Mouse (Mus musculus): ENCODE measurements at regions not wholly inside any gene's neighbourhood (a gene's known extent, or its start where the extent isn't known, plus 50 kb on each side); places are given as distances from the start of the nearest gene placed in this dataset.

DNA sequence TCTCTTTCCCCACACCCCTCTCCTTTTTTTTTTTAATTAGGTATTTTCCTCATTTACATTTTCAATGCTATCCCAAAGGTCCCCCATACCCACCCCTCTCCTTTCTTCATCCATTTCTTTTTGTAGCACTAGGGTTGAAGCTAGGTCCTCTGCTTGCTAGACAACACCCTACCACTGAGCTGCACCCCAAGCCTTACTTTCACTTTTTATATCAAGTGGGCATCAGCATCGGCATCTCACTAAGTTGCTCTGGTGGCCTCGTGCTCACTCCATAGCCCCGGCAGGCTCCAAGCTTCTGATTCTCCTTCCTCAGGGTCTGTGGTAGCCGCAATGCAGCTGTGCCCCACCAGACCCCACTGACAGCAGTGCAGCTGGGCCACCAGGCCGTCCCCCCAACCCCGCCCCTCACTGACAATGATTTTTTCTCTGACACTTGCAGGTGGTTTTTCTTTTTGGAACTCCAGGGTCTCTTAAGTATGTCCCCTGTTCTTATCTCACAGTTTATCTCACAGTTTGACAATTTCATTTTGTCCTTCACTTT lies 77.5 kb downstream of the Nufip1 start:
- no peak for DNase-seq (ENCODE audit: low spot score)

DNA sequence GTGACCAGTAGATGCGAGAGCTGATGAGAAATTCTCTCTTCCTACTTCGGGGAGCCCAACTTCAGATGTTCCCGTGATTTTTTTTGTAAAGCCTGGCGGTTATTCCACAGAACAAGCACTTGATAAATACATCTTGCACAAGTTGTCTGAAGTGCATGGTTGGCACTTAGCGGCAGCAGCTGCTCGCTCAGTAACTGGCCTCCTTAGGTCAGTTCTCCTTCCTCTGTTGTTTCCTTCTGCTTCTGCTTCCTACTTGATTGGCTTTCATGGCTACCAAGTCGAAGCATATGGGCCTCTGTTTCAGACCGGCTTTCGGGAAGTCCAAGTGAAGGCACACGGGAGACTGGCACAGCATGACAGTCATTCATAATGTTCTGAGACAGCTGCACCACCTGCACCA lies 84.6 kb downstream of the Nufip1 start:
- no peak for DNase-seq (ENCODE audit: low spot score)

DNA sequence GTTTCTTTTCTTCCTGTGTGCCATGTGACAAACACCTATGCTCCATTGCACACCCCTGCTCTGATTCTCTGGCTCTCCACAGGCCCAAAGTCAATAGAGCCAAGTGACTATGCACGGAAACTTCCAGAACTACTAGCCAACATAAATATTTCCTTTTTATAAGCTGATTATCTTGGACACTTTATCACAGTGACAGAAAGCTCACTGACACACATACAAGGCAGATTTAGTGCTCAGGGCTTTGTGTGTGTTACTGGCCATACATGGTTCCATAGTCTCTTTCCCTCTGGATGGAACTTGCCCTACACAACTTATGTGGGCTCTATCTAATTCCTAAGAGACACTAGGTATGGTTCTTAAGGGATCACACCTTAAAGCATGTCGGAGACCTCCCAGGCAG lies 86.7 kb downstream of the Nufip1 start:
- no peak for DNase-seq (ENCODE audit: low spot score)

DNA sequence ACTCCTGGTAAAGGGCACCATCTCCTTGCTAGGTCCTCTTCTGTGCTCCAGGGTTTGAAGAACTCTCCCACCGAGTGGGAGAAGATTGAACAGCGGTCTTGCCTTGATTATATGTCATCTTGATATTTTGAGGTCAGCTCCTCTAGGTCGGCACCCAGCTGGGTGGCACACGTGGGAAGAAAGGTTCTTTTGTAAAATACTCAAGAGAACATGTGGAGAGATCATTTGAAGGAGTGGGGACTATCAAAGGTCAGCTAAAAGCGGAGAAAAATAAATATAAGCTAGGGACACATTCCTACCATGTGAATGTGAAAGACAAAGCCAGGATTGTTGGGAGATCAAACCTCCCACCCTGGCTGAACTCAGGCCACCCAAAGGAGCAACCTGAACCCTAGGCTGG lies 87.7 kb downstream of the Nufip1 start:
- DNase-seq (ENCODE audit: low spot score): no peak

DNA sequence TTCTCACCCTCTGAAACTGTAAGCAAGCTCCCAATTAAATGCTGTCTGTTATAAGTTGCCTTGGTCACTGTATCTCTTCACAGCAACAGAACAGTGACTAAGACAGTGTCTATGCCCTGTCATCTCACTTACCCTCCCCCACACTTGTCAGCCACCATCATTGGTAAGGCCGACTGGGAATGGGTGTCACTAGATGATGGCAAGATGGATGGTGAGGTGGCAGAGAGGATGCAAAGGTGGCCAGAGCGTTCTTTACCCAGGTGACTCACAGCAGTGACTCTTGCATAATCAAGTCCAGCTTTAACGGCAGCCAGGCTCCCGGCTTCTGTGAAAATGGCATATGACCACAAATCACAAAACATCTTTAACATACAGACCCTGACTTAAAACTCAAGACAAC lies 91.9 kb downstream of the Nufip1 start:
- DNase-seq (ENCODE audit: low spot score): no peak

DNA sequence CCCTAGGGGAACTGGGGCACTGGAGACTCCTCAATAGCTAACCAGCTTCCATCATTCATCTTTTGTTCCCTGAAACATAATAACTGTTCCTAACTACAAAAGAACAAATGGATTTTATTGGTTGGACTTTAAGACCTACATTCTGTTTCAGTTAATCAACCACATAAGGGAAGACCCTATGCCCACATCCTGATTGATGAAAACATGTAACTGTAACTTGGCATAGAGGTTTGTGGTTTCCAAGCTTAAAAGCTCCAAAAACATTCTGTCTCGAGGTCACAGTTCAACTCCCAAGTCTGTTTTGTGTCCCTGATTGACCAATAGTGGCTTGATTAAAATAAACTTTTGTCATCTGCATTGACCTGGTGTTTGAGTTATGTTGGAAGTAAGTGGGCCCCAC lies 92.4 kb downstream of the Nufip1 start:
- DNase-seq (ENCODE audit: low spot score): no peak

DNA sequence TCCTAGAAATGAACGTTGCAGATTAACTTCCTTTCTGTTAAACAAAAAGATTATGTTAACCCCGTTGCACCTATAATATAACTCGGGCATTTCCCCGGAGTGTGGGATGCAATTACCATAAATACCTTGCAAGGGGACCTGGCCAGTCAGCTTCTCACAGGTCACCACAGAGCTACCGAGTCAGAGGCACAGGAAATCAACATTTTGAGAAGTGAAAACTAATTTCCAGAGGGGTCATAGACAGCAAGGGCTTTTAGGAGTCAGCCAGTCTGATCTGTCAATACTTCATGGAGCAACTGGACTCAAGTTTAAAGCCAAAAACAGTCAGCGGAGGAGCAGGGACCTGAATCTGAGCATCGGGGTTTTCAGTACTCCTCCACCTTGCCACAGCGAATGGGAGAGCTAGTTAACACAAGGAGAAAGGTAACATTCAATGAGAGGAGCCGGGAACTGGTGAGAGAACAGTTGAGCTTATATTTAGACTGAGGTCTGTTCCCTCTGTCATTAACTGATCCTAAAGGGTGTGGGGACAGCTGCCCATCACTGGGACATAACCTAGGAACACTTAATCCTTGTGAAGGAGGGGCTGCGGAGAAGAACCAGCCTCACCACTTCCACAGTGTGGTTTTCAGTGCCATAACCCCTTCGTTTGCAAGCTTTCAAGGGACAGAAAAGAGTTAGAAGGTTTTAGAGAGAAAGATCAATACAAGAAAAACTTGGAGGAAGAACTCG lies 105.9 kb downstream of the Nufip1 start:
- DNase-seq (ENCODE audit: low spot score): no peak

DNA sequence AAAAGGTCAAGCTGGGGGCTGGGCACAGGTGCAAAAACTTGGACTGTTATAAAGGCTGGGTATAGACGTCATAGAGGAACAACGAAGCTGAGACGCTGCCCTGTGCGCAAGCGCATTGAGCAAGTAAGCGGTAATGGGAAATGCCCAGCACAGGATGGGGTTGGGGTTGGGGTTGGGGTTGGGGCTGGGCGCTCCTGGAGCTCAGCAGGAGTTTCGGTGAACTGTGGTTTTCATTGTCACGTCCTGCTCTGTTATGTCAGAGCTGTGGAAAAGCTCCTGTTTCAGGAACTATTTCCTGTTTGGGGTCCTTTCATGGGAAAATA lies 106.4 kb downstream of the Nufip1 start:
- no peak for DNase-seq (ENCODE audit: low spot score)

DNA sequence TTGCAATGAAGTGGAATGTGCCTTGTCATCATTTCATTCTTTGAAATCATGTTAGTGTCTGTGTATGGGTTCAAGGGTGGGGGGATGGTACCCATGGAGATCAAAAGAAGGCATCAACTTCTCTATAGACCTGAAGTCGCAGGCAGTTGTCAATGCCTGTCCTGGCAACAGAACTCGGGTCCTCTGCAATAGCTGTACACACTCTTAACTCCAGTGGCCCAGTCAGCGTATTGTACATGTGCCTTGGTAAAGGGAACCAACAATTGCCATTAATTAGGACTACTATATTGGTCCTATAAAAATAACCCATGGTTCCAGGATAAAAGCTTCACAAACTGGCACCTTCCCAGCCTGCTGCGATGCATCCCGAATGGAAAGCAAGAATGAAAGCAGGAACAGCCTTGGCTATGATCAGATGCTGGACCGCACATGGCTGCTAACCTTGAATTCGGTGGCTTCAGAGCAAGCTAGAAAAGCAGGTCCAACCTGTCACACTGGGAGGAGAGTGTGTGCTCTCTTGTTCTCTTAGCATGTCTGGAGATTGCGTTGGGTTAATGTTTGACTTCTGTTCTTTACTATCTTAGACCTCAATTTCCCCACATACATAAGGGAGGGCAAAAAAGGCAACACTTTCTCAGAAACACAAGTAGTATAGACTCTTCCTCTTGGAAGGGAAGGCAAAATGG lies 107.0 kb downstream of the Nufip1 start:
- no peak for DNase-seq (ENCODE audit: low spot score)

DNA sequence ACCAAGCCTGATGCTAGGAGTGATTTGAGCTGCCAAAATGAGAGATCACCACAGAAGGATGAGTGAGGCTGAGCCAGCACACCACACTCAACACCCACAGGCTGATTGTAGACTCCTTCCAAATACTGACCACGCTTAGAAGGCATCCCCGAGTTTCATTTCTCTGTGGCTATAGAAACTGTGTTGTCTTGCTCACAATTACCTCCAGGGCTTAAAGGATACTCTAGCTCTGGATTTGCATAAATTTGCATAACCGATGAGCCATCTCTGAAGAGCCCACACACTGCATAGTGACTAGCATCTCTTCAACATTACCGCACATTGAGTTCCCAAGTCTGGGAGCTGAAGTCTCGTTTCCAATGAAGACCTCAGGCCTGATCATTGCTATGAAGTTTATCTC lies 110.3 kb downstream of the Nufip1 start:
- no peak for DNase-seq (ENCODE audit: low spot score)

DNA sequence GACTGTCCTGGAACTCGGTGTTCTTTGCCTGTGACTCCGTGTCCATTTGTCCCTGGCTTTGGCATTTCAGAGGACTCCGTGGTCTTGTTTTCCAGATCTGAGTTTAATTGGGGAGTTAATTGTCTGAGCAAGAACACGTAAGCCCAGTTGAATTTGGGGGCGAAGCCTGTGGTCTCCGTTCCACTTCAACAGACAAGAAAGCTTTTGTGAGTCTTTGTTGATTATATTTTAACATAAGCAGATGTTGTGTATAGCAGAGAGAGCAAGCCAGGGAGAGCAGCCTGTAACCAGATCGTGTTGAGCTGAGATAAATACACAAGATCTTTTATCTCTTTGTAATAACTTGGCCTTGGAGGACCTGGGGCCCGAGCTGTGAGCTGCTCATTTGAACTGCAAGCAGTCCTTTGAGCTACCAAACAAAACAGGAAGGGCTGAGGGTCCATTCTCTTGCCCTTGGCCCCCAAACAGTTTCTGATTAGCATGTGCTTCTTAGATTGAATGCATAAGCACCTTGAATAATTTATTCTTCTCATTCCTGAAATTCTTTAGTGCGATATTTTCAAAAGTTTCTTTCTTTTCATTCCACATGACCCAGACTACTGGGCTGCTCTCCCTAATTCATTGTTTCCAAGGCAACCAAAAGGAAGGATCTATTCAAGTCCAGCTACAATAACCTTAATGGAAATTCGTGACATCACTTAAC lies 111.1 kb downstream of the Nufip1 start:
- DNase-seq (ENCODE audit: low spot score): peak; percentile 26

DNA sequence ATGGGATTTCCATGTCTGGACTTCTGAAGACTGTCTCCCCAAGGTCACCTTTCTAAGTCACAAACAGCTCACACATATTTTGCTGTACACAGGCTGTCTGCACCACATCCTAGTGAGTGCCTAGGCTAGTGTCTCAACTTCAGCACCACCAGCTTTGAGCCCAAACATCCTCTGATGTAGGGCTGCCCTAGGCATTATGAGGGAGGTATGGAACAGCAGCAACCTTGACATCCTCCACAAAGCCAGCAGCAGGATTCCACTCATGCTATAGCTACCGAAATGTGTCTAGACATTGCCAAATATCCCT lies 111.6 kb downstream of the Nufip1 start:
- DNase-seq (ENCODE audit: low spot score): no peak

DNA sequence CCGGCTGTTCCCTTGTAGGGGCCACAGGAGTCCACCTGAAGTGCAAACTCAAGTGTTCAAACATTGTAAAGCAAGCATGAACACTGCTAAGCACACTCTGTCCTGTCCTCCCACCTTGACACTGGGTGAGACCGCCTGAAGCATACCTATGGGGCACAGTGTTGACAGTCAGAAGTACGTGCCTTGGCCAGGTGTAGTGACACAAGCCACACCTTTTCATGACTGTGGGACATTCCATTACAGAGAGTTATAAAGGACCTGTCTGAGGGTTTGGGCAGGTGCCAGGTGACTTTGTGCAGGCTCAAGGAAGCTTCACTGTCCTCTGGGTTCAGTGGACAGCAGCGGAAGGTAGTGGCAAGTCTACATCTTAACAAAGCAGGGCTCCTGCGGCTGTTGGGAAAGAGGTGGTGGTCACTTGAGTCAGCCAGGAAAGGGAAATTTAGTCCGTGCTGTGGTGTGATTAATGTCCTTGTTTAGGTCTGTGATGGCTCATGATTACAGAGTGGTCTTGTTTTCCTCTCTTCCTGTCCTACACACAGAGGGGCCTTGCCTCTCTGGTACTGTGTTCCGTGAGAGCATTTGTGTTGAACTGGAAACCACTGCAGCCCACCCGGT lies 112.5 kb downstream of the Nufip1 start:
- no peak for DNase-seq (ENCODE audit: low spot score)

DNA sequence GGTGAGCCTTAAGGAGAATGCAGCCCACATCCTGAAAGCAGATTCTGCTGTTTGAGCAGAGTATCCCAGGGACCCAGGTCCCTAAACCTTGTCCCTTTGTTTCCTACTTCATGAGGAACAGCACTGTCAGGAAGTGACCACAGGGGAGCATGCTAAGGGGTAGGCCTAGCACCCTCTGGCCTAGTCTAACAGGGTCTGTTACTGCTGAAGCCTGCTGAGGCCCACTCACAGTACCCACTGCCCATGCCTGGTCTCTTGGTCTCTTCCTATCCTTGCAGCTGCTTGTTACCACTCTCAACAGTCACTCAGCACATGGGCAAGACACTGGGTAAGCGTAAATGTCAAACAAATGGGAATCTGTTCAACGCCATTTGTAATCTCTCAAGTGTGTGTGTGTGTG lies 113.2 kb downstream of the Nufip1 start:
- DNase-seq (ENCODE audit: low spot score): no peak

DNA sequence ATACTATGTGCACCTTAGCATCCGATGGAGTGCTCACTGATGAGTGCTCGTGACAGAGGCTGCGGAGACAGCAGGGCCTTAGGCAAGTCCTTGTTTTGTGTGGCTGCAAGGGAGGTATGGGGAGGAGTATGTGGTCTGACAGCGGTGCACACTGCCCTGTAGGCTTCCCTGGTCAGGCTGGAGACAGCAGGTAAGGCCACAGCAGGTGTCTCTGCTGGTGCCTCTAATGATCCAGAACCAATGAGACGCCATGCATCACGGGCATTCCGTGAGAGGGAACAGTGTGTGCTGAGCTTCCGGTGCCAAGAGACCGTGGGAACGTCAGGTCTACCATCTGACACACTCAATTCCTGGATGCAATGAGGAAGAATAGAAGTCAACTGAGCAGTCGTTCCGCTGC lies 114.8 kb downstream of the Nufip1 start:
- no peak for DNase-seq (ENCODE audit: low spot score)

DNA sequence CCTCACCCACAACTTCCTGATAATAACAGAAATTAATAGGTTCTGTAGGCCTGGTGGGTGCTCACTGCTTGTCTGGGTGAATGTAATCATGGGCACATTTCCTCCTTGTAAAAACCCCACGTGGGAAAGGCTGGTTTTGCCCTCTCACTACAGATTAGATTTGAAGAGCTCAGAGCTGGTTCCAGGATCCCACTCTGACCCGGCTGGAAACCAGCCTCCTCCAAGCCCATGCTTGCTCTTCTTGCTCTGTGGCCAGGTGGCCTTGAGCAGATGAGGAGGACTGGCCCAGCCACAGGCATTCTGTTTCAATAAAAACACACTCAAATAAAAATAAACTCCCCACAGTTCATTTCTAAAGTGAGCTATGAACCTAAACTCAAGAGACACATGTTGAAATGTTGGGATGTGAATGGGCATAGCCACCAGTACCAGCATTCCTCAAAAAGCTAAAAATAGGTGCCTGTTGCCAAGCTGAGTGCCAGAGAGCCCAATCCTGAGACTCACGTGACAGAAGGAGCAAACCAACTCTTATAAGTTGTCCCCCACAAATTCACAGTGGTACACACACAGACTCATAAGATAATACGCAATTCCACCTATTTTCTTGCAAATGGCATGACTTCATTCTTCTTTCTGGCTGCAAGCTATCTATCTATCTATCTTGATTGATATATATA lies 116.1 kb downstream of the Nufip1 start:
- peak; percentile 30 for DNase-seq (ENCODE audit: low spot score)

DNA sequence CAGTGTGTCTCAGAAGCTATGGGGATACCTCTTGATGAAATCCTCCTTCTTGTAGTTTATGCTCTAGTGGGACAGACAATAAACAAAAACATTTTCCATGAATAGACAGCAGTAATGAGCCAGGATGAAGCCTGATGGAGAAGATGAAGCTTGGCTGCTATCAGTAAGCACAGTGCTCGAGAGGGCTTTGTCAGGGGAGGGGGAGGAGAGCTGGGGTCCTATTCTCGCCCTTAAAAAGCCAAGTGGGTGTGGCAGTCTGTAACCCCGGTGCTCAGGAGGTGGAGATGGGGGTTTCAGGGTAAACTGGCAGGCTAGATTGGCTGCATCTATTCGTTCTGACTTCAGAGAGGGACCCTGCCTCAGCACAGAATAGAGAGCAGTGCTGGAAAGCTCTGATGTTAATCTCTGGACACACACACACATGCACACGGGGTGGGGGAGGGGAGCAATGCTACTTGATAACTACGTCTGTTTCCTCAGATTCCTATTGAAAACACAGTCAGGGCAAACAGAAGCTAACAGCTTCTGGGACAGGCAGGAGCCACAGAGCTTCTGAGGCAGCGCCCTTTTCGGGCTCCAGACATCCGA lies 118.4 kb downstream of the Nufip1 start:
- no peak for DNase-seq (ENCODE audit: low spot score)

DNA sequence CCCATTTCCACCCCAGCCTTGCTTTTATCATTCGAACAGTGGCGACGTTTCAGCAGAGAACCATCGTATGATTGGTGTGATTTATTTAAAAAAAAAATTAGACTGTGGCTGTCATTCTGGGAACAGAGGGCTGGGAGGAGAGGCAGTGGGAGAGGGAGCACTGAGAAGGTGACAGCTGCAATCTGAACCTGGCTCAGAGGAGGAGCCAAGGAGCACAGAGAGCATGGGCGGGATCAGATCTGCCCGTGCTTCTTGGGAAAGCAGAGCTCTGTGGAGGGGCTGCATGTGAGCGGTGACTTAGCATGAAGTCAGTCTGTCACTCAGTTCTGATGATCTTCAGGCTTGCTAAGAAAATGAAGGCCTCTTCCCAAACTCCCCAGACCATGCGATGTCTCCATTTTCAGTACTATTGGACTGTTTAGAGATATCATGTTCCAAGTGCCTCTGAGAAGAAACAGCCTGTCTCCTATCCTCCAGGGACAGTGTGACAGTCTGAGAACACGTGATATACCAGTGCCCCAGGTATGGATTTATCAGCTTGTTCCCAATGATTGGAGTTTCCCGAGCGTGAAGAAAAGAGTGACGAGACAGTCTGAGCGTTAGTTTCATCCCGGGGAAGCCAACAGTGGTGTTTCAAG lies 129.3 kb downstream of the Nufip1 start:
- no peak for DNase-seq (ENCODE audit: low spot score)

DNA sequence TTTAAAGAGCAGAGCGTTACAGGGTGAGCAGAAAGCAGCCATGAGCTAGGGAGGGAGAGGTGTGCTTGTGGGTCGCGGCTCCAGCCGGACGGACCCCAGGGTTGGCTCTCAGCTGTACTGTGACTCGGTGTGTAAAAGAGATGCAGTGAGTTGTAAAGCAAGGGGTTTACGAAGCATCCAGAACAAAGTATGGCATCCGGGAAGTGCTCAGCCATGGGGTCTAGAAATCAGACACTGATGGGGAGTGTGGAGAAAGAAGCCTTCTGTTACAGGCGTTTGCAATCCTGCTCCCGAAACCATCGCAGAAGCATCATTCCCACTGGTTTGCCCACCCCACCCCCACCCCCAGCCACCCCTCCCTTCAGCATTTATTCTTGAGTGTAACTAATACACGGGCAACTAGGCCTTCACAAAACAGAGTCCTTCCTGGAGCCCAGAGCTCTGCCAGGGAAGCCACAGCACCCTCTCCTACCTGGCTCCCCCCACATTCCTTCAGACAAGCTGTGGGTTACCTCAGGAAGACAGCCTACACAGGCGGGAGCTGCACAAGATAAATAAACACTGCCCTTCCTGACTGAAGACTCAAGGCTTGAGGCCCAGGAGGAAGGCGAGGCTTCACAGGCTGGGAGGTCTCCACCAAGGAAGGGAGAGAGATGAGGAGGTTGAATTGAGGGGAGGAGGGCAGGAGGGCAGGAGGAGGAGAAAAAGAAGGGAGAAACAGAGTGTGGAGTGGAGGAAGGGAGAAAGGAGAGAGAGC lies 133.1 kb downstream of the Nufip1 start:
- DNase-seq (ENCODE audit: low spot score): no peak

DNA sequence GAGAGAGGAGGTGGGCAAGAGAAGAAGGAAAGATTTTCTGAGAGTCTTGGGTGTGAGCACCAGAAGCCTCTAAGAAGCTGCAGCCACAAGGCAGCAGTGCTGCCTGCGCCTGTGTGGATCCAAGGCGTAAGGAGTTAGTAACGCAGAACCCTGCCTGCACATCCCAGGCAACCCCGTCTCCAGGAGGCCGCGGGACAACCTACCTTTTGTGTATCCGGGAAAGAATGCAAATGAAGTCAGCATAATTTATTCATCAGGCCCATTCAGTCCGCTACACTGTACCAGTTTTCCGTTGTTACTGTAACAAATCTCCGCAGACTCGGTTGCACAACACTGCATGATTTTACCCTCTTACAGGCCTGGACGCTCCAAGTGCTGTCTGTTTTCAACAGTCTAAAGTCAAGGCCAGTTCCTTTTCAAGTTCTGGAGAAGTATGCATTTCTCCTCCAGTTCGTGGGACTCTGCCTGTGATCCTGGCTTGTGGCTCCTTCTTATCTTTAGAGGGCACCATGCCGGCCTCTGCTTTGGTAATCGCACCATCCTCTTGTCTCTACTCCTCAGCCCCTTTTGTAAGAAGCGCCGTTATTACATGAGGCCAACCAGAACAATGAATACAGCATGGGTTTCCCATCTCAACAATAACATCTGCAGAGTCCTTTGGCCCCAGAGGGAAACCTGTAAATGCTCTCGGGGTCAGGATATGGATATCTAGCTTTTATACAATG lies 133.8 kb downstream of the Nufip1 start:
- no peak for DNase-seq (ENCODE audit: low spot score)
